Mouse (Mus musculus) embryonic fibroblast, embryonic 13.5 days (primary cell): Measurements from ENCODE around the gene Fam102a.

Experiments used
- CTCF ChIP-seq: IDR thresholded peaks from 2 replicates; pipeline ENCODE4 v1.5.1; 2011; ENCODE audit warnings: mild to moderate bottlenecking, control low read depth, low read length, moderate library complexity, borderline replicate concordance; ENCODE audit not compliant: insufficient read depth
- POLR2A ChIP-seq: IDR thresholded peaks from 2 replicates; pipeline ENCODE4 v1.6.1; 2011; ENCODE audit warnings: low read depth, mild to moderate bottlenecking, control low read depth, low read length, moderate library complexity

DNA sequence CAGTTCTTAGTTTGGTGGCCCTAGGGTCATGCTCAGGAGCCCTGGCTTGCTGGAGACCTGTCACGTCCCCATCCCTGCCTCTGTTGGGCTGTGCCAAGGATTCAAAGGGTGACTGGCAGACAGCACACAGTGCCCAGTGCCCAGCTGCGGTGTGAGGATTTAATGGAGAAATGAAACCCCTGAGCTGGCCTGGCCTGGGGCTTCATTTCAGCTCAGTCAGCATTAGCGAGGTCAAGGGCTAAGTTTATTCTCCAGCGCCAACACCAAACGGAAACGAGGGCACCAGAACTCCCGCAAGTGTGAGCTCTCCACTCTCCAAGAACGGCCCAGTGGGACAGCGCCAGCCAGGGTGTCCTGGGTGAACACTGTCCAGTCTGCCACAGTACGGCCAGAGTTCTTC lies 55.1 kb downstream of the Fam102a start:
- TF ChIP-seq POLR2A (no peak), CTCF (no peak)
